Mouse (Mus musculus) CH12.LX (cell line): ENCODE data around the gene Ms4a14. TPM values are rescaled to one million over a fixed set of nuclear protein-coding genes. Genes with fewer than 3 reads are reported as not detected.
A peak's percentile ranks its signal among the peaks of the same experiment; 100 is the strongest.

Source experiments
- DNase-seq: peaks from one replicate; pipeline ENCODE4 v3.0.0-alpha.2; 2013; ENCODE audit errors: extremely low read depth
- H3K27ac ChIP-seq: 2 replicates; pipeline ENCODE4 v1.5.1; 2012; ENCODE audit warnings: low read depth, mild to moderate bottlenecking, control low read depth, moderate library complexity; ENCODE audit not compliant: insufficient read depth
- H3K27me3 ChIP-seq: replicated peaks from 2 replicates; pipeline ENCODE3; 2012; ENCODE audit warnings: inconsistent platforms
- H3K36me3 ChIP-seq, 2 experiments: replicated peaks in 1 of 2; 2 replicates each; pipeline versions ENCODE3 to v1.6.1; 2012; ENCODE audit warnings: inconsistent platforms in 1 of 2, low read length in 1 of 2, mild to moderate bottlenecking in 1 of 2, mixed read lengths in 1 of 2, moderate library complexity in 1 of 2; ENCODE audit not compliant: control insufficient read depth in 1 of 2, insufficient read depth in 1 of 2
- H3K4me1 ChIP-seq, 2 experiments: 2 replicates each; pipeline ENCODE4 v1.6.1; 2012; ENCODE audit warnings: inconsistent platforms in 1 of 2, moderate library complexity in 1 of 2; ENCODE audit not compliant: insufficient read depth in 2 of 2, control insufficient read depth in 1 of 2
- H3K4me2 ChIP-seq: 2 replicates; pipeline ENCODE4 v1.6.1; 2012; ENCODE audit warnings: low read depth, mild to moderate bottlenecking, control low read depth; ENCODE audit not compliant: poor library complexity, insufficient read depth, severe bottlenecking
- H3K4me3 ChIP-seq, 3 experiments: fragments of 150-350 bp in 1 of 3; sonication (generic) in 1 of 3; replicated peaks in 1 of 3; 2 replicates each; pipeline versions ENCODE3 to v1.5.1; 2011 to 2012; ENCODE audit warnings: low read depth in 2 of 3, low read length in 2 of 3, mild to moderate bottlenecking in 2 of 3, moderate library complexity in 2 of 3, control low read depth in 1 of 3, improper control_type of control experiment in 1 of 3, inconsistent platforms in 1 of 3, mixed read lengths in 1 of 3; ENCODE audit not compliant: poor library complexity in 1 of 3
- H3K79me2 ChIP-seq: replicated peaks from 2 replicates; pipeline ENCODE4 v1.6.1; 2012; ENCODE audit warnings: mild to moderate bottlenecking, moderate library complexity; ENCODE audit not compliant: control insufficient read depth, poor library complexity, insufficient read depth, severe bottlenecking; ENCODE audit errors: extremely low read depth
- H3K9ac ChIP-seq: 2 replicates; pipeline ENCODE4 v1.6.1; 2012; ENCODE audit warnings: low read depth, mild to moderate bottlenecking, control low read depth, moderate library complexity; ENCODE audit not compliant: insufficient read depth
- H3K9me3 ChIP-seq: replicated peaks from 2 replicates; pipeline ENCODE3; 2012; ENCODE audit warnings: low read length, inconsistent platforms, mixed read lengths
- CHD1 ChIP-seq: IDR thresholded peaks from 2 replicates; pipeline ENCODE4 v1.6.1; 2012; ENCODE audit warnings: low read depth, low read length, improper control_type of control experiment, inconsistent platforms
- CHD2 ChIP-seq: IDR thresholded peaks from 2 replicates; pipeline ENCODE4 v1.6.1; 2011; ENCODE audit warnings: low read length, improper control_type of control experiment
- CTCF ChIP-seq, 2 experiments: IDR thresholded peaks in 1 of 2; conservative IDR thresholded peaks in 1 of 2; 2 replicates each; pipeline ENCODE4 v1.5.1; 2011 to 2012; ENCODE audit warnings: low read depth in 2 of 2, low read length in 2 of 2, improper control_type of control experiment in 1 of 2, inconsistent platforms in 1 of 2, mild to moderate bottlenecking in 1 of 2, moderate library complexity in 1 of 2
- ELF1 ChIP-seq: IDR thresholded peaks from 2 replicates; pipeline ENCODE4 v1.6.1; 2014; ENCODE audit warnings: low read depth, mild to moderate bottlenecking, inconsistent platforms, low read length, improper control_type of control experiment
- GABPA ChIP-seq: IDR thresholded peaks from 2 replicates; pipeline ENCODE4 v1.6.1; 2012; ENCODE audit warnings: low read depth, low read length, improper control_type of control experiment, inconsistent platforms; ENCODE audit not compliant: insufficient replicate concordance
- JUN ChIP-seq: IDR thresholded peaks from 2 replicates; pipeline ENCODE4 v1.6.1; 2011; ENCODE audit warnings: low read depth, mild to moderate bottlenecking, low read length, improper control_type of control experiment, moderate library complexity; ENCODE audit not compliant: insufficient read depth
- JUND ChIP-seq: conservative IDR thresholded peaks from 2 replicates; pipeline ENCODE4 v1.6.1; 2011; ENCODE audit warnings: low read depth, low read length, improper control_type of control experiment
- MEF2A ChIP-seq: IDR thresholded peaks from 2 replicates; pipeline ENCODE4 v1.6.1; 2014; ENCODE audit warnings: low read depth, mild to moderate bottlenecking, inconsistent platforms, low read length, improper control_type of control experiment, borderline replicate concordance
- MYC ChIP-seq: IDR thresholded peaks from 2 replicates; pipeline ENCODE4 v1.6.1; 2011; ENCODE audit warnings: low read depth, mild to moderate bottlenecking, improper control_type of control experiment, low read length
- NRF1 ChIP-seq: IDR thresholded peaks from 2 replicates; pipeline ENCODE4 v1.6.1; 2014; ENCODE audit warnings: low read depth, mild to moderate bottlenecking, inconsistent platforms, low read length, improper control_type of control experiment, moderate library complexity
- PAX5 ChIP-seq: IDR thresholded peaks from 2 replicates; pipeline ENCODE4 v1.6.1; 2012; ENCODE audit warnings: low read length, inconsistent platforms, mixed read lengths
- POLR2A ChIP-seq: IDR thresholded peaks from 2 replicates; pipeline ENCODE4 v1.6.1; 2011; ENCODE audit warnings: low read depth, mild to moderate bottlenecking, improper control_type of control experiment, low read length
- POLR2AphosphoS2 ChIP-seq: IDR thresholded peaks from 2 replicates; pipeline ENCODE4 v1.6.1; 2011; ENCODE audit warnings: low read depth, low read length, improper control_type of control experiment
- RAD21 ChIP-seq: IDR thresholded peaks from 2 replicates; pipeline ENCODE4 v1.6.1; 2011; ENCODE audit warnings: low read depth, mild to moderate bottlenecking, low read length, improper control_type of control experiment, moderate library complexity
- SIN3A ChIP-seq: IDR thresholded peaks from 2 replicates; pipeline ENCODE4 v1.6.1; 2012; ENCODE audit warnings: low read length, improper control_type of control experiment, inconsistent platforms
- SMC3 ChIP-seq: IDR thresholded peaks from 2 replicates; pipeline ENCODE4 v1.6.1; 2011; ENCODE audit warnings: low read depth, low read length, improper control_type of control experiment
- USF1 ChIP-seq: IDR thresholded peaks from 2 replicates; pipeline ENCODE4 v1.6.1; 2014; ENCODE audit warnings: low read depth, mild to moderate bottlenecking, inconsistent platforms, low read length, improper control_type of control experiment
- ZC3H11A ChIP-seq: IDR thresholded peaks from 2 replicates; pipeline ENCODE4 v1.6.1; 2012; ENCODE audit warnings: low read depth, mild to moderate bottlenecking, inconsistent platforms, low read length, improper control_type of control experiment
- dilution Hi-C: fragments of 300-500 bp; cut with MboI; formaldehyde crosslinking; loops from 2 replicates; pipeline ENCODE4 v1.14.3; 2020; ENCODE audit warnings: low sequenced_read_pairs; ENCODE audit not compliant: extremely low pct_unique_long_range_greater_than_20kb, extremely low pct_ligation_motif_present
- in situ Hi-C: fragments of 300-500 bp; cut with MboI; formaldehyde crosslinking; loops from 3 replicates; pipeline ENCODE4 v1.14.3; 2019; ENCODE audit warnings: low sequenced_read_pairs, low pct_ligation_motif_present, low pct_unique_long_range_greater_than_20kb, mixed read lengths
- polyA plus RNA-seq: library from polyadenylated mRNA; unstranded; fragments of >175 nt; gene quantifications from 2 replicates; pipeline ENCODE4 v1.2.1, GENCODE M21; 2012; ENCODE audit warnings: low read depth; ENCODE audit not compliant: insufficient read length
- total RNA-seq, 2 experiments: library from RNA; depleted of rRNA; stranded (reverse); fragments of 300-350 nt in 1 of 2; fragments of >200 nt in 1 of 2; gene quantifications; 2 replicates each; pipeline ENCODE4 v1.2.3; 2012 to 2014

Gene Ms4a14
- total and polyA plus RNA-seq, 3 experiments = 0.17 TPM; not detected in 2

DNA sequence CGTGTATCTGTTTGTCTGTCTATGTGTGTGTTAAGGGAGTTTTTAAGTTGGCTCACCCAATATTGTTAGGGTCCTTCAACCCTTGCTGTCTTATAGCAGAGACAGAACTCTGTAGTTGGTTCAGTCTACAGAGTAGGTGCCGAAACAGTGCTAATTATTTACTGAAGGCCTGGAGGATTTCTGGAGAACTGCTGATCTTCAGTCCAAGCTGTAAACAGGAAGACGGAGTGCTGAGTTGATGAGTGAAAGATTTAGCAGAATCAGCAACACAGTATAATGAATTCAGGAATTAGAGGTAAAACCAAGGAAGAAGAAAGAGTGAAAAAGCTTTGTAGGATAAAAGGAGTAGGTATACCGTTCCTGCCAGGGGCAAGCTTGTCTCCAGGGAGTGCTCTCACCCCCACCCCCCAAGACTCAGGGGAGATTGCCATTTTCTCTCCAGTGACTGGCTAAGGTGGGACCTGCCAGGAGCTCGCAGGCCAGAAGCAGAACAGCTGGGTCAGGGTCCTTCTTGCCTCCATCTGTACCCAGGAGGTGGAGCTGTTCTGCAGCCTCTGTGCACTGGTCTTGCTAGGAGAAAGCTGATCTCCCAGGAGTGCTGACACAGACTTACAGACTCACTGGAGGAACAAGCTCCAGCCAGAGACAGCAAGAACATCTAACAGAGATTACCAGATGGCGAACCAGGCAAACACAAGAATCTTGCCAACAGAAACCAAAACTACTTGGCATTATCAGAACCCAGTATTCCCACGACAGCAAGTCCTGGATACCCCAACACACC, 35.6 kb upstream of the Ms4a14 start:
- TF ChIP-seq POLR2A (no peak), CHD1 (no peak), JUN (no peak), CTCF (conservative IDR thresholded peaks at IDR 0.05 in 1 of 2, IDR thresholded peaks at IDR 0.05 in 1 of 2; ENCODE audit: low read depth in 2 of 2, low read length in 2 of 2) (peak in 1 of 2 experiments; percentile 67; a peak in 2 of 4 replicates), SMC3 (peak; percentile 69), MYC (no peak), POLR2AphosphoS2 (no peak), PAX5 (no peak), RAD21 (peak; percentile 52), SIN3A (no peak)
- dilution Hi-C loops (no loop called here), in situ Hi-C loops (loop anchor here (5.0 to 25.0 kb wide), 4 partner anchors 165 to 417 kb away; partner anchors contain the start of gene Ms4a6d)
- no peak overlapping the region for H3K27ac ChIP-seq
- H3K4me2 ChIP-seq = no peak overlapping the region
- H3K4me1 ChIP-seq = peaks cover 0 to 22% of the 10 kb centered on the region in 2 experiments; a peak in 2 of 4 replicates
- H3K36me3 ChIP-seq = no peaks in the 10 kb centered on the region
- H3K4me3 ChIP-seq = no peak overlapping the region
- no peaks in the 10 kb centered on the region for H3K79me2 ChIP-seq
- H3K9me3 ChIP-seq = no peaks in the 10 kb centered on the region
- no peaks in the 10 kb centered on the region for H3K27me3 ChIP-seq
- no peak overlapping the region for H3K9ac ChIP-seq
- peak; percentile 50 for DNase-seq

DNA sequence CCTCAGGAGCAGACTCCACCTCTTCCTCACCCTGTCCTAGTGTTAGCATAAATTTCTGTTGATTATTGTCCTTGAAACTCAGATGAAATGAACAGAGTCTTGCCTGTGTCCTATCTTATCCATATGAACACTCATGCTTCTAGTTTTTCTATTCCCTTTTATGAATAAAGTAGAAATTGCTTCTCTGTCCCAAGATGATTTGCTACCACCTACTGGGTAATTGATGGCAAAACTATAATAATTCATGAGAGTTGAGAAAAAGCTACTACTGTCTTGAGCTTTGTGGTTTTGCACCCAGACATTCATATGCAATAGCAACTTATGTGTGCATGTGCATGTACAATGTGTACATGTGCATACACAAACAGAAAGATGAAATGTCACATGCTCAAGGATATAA, 29.7 kb upstream of the Ms4a14 start:
- dilution Hi-C loops = no loop called here
- H3K4me1 ChIP-seq = peaks cover 0 to 24% of the 10 kb centered on the region in 2 experiments; a peak in 2 of 4 replicates
- in situ Hi-C loops = loop anchor here (10.0 to 25.0 kb wide), 2 partner anchors 159 to 282 kb away; no protein-coding TSS in a partner anchor
- no peaks in the 10 kb centered on the region for H3K27me3 ChIP-seq
- H3K4me2 ChIP-seq = no peak overlapping the region
- no peak overlapping the region for H3K27ac ChIP-seq
- no peak overlapping the region for H3K4me3 ChIP-seq
- no peak overlapping the region for H3K9ac ChIP-seq
- H3K79me2 ChIP-seq = no peaks in the 10 kb centered on the region
- peak; percentile 14 for DNase-seq
- TF ChIP-seq ELF1 = no peak
- TF ChIP-seq CTCF (conservative IDR thresholded peaks at IDR 0.05 in 1 of 2, IDR thresholded peaks at IDR 0.05 in 1 of 2; ENCODE audit: low read depth in 2 of 2, low read length in 2 of 2) = peak in 1 of 2 experiments; percentile 59; a peak in 2 of 4 replicates
- TF ChIP-seq ZC3H11A = peak; percentile 24; the same call in 1 of the 2 replicates
- TF ChIP-seq CHD2 = no peak
- no peak for TF ChIP-seq JUND
- TF ChIP-seq MEF2A = no peak
- TF ChIP-seq GABPA = no peak
- TF ChIP-seq RAD21 = peak; percentile 76
- TF ChIP-seq SMC3 = peak; percentile 64
- TF ChIP-seq USF1 = no peak
- no peak for TF ChIP-seq NRF1
- no peaks in the 10 kb centered on the region for H3K9me3 ChIP-seq
- no peaks in the 10 kb centered on the region for H3K36me3 ChIP-seq
